Mouse (Mus musculus) liver, postnatal 0 days (tissue): ENCODE measurements around the gene Higd2a.

Experiments
- CTCF ChIP-seq: sonication (generic); IDR thresholded peaks from 2 replicates; pipeline ENCODE4 v1.5.1; 2016; ENCODE audit warnings: antibody characterized with exemption, low read depth
- EP300 ChIP-seq: IDR thresholded peaks from 2 replicates; pipeline ENCODE4 v1.6.1; 2016; ENCODE audit warnings: antibody characterized with exemption, low read depth, mild to moderate bottlenecking

GRCm38 (mm10) chr13:54608666-54609065 lies 18.7 kb downstream of the Higd2a start:
- TF ChIP-seq CTCF (no peak), EP300 (no peak)
